Mouse (Mus musculus): ENCODE data around the gene Serpina3k. TPM values are rescaled to one million over a fixed set of nuclear protein-coding genes. Genes with fewer than 3 reads are reported as not detected.
"Not testable (repeated sequence)": the region's sequence is repeated elsewhere in the genome, so short reads cannot be mapped to it uniquely, and the experiment has no call there.

Serpina3k gene
- polyA plus RNA-seq, 1 experiment from 2014 or later = not detected

GRCm38 (mm10) chr12:104347091-104347490 is 8.8 kb downstream of the Serpina3k start:
- no peaks in the 10 kb centered on the region for H3K27me3 ChIP-seq
- H3K27ac ChIP-seq = no peak overlapping the region
- no peak overlapping the region for H3K4me2 ChIP-seq (replicated peaks)
- no peaks in the 10 kb centered on the region for H3K9me3 ChIP-seq
- 75% methylated on average over 2 of the region's 2 CpGs for WGBS
- H3K9ac ChIP-seq = no peak overlapping the region
- ATAC-seq (ENCODE audit: insufficient number of reproducible peaks, insufficient read depth, low FRiP score, low TSS enrichment) = no peak
- no peaks in the 10 kb centered on the region for H3K4me1 ChIP-seq
- no peaks in the 10 kb centered on the region for H3K36me3 ChIP-seq
- no peak overlapping the region for H3K4me3 ChIP-seq

- H3K9me3 ChIP-seq; H3K4me2 ChIP-seq (replicated peaks); H3K4me1 ChIP-seq; H3K27me3 ChIP-seq; H3K9ac ChIP-seq; H3K36me3 ChIP-seq; H3K4me3 ChIP-seq; ATAC-seq (ENCODE audit: insufficient number of reproducible peaks, insufficient read depth, low FRiP score, low TSS enrichment); H3K27ac ChIP-seq: not testable (repeated sequence)
- 39% methylated on average over 3 of the region's 3 CpGs for WGBS
Observed at GRCm38 (mm10) chr12:104351812-104352211, 13.5 kb downstream of the Serpina3k start.

GRCm38 (mm10) chr12:104356006-104356405 is 17.7 kb downstream of the Serpina3k start:
- no peaks in the 10 kb centered on the region for H3K9me3 ChIP-seq
- ATAC-seq (ENCODE audit: insufficient number of reproducible peaks, insufficient read depth, low FRiP score, low TSS enrichment) = no peak
- H3K27me3 ChIP-seq = no peaks in the 10 kb centered on the region
- H3K4me2 ChIP-seq (replicated peaks) = no peak overlapping the region
- H3K9ac ChIP-seq = no peak overlapping the region
- 72% methylated on average over 3 of the region's 3 CpGs for WGBS
- H3K36me3 ChIP-seq = no peaks in the 10 kb centered on the region
- H3K4me1 ChIP-seq = no peaks in the 10 kb centered on the region
- H3K4me3 ChIP-seq = no peak overlapping the region
- no peak overlapping the region for H3K27ac ChIP-seq

GRCm38 (mm10) chr12:104369986-104370385 is 31.7 kb downstream of the Serpina3k start:
- no peaks in the 10 kb centered on the region for H3K4me1 ChIP-seq
- ATAC-seq (ENCODE audit: insufficient number of reproducible peaks, insufficient read depth, low FRiP score, low TSS enrichment) = no peak
- no peaks in the 10 kb centered on the region for H3K9me3 ChIP-seq
- H3K4me2 ChIP-seq (replicated peaks) = no peak overlapping the region
- WGBS = 85% methylated on average over 3 of the region's 3 CpGs
- H3K4me3 ChIP-seq = no peak overlapping the region
- no peaks in the 10 kb centered on the region for H3K27me3 ChIP-seq
- H3K27ac ChIP-seq = no peak overlapping the region
- H3K36me3 ChIP-seq = no peaks in the 10 kb centered on the region
- no peak overlapping the region for H3K9ac ChIP-seq

GRCm38 (mm10) chr12:104377179-104377578 is 38.9 kb downstream of the Serpina3k start:
- H3K4me2 ChIP-seq (replicated peaks); H3K36me3 ChIP-seq; H3K9ac ChIP-seq; ATAC-seq (ENCODE audit: insufficient number of reproducible peaks, insufficient read depth, low FRiP score, low TSS enrichment); H3K27me3 ChIP-seq; H3K9me3 ChIP-seq; H3K4me3 ChIP-seq; H3K4me1 ChIP-seq; H3K27ac ChIP-seq: not testable (repeated sequence)
- WGBS = 69% methylated on average over 5 of the region's 5 CpGs

GRCm38 (mm10) chr12:104378351-104378750 is 40.1 kb downstream of the Serpina3k start:
- H3K4me3 ChIP-seq; H3K4me2 ChIP-seq (replicated peaks); H3K36me3 ChIP-seq; H3K27me3 ChIP-seq; H3K27ac ChIP-seq; H3K9ac ChIP-seq; H3K4me1 ChIP-seq; H3K9me3 ChIP-seq; ATAC-seq (ENCODE audit: insufficient number of reproducible peaks, insufficient read depth, low FRiP score, low TSS enrichment): not testable (repeated sequence)
- 77% methylated on average over 2 of the region's 2 CpGs for WGBS

GRCm38 (mm10) chr12:104378815-104379214 is 40.5 kb downstream of the Serpina3k start:
- not testable (repeated sequence) for H3K9me3 ChIP-seq; H3K27me3 ChIP-seq; ATAC-seq (ENCODE audit: insufficient number of reproducible peaks, insufficient read depth, low FRiP score, low TSS enrichment); H3K9ac ChIP-seq; H3K4me2 ChIP-seq (replicated peaks); H3K36me3 ChIP-seq; H3K4me1 ChIP-seq; H3K27ac ChIP-seq; H3K4me3 ChIP-seq
- 45% methylated on average over 5 of the region's 5 CpGs for WGBS

- H3K36me3 ChIP-seq = no peaks in the 10 kb centered on the region
- H3K4me1 ChIP-seq = no peaks in the 10 kb centered on the region
- H3K4me2 ChIP-seq (replicated peaks) = no peak overlapping the region
- H3K27ac ChIP-seq = no peak overlapping the region
- WGBS = 90% methylated on average over 11 of the region's 11 CpGs
- H3K9me3 ChIP-seq = no peaks in the 10 kb centered on the region
- ATAC-seq (ENCODE audit: insufficient number of reproducible peaks, insufficient read depth, low FRiP score, low TSS enrichment) = no peak
- H3K27me3 ChIP-seq = no peaks in the 10 kb centered on the region
- no peak overlapping the region for H3K4me3 ChIP-seq
- no peak overlapping the region for H3K9ac ChIP-seq
Observed at GRCm38 (mm10) chr12:104379856-104380255, 41.6 kb downstream of the Serpina3k start.

- not testable (repeated sequence) for H3K27me3 ChIP-seq; H3K4me3 ChIP-seq; H3K4me2 ChIP-seq (replicated peaks); H3K36me3 ChIP-seq; H3K4me1 ChIP-seq; H3K9me3 ChIP-seq; ATAC-seq (ENCODE audit: insufficient number of reproducible peaks, insufficient read depth, low FRiP score, low TSS enrichment); H3K9ac ChIP-seq; H3K27ac ChIP-seq
- WGBS = 90% methylated on average over 8 of the region's 8 CpGs
Observed at GRCm38 (mm10) chr12:104381071-104381604, 42.9 kb downstream of the Serpina3k start.

GRCm38 (mm10) chr12:104385987-104386386 is 47.7 kb downstream of the Serpina3k start:
- H3K27ac ChIP-seq; H3K4me1 ChIP-seq; H3K36me3 ChIP-seq; H3K4me2 ChIP-seq (replicated peaks); ATAC-seq (ENCODE audit: insufficient number of reproducible peaks, insufficient read depth, low FRiP score, low TSS enrichment); H3K9ac ChIP-seq; H3K27me3 ChIP-seq; H3K9me3 ChIP-seq; H3K4me3 ChIP-seq: not testable (repeated sequence)

- WGBS = 56% methylated on average over 2 of the region's 2 CpGs
- not testable (repeated sequence) for H3K9me3 ChIP-seq; H3K4me1 ChIP-seq; H3K9ac ChIP-seq; H3K4me2 ChIP-seq (replicated peaks); H3K4me3 ChIP-seq; H3K27me3 ChIP-seq; H3K36me3 ChIP-seq; ATAC-seq (ENCODE audit: insufficient number of reproducible peaks, insufficient read depth, low FRiP score, low TSS enrichment); H3K27ac ChIP-seq
Observed at GRCm38 (mm10) chr12:104386878-104387277, 48.6 kb downstream of the Serpina3k start.

GRCm38 (mm10) chr12:104388477-104388876 is 50.2 kb downstream of the Serpina3k start:
- Histone ChIP-seq H3K36me3 (no peaks in the 10 kb centered on the region), H3K27me3 (no peaks in the 10 kb centered on the region), H3K9ac (no peak overlapping the region), H3K4me1 (no peaks in the 10 kb centered on the region), H3K27ac (no peak overlapping the region), H3K9me3 (no peaks in the 10 kb centered on the region), H3K4me2 (replicated peaks) (no peak overlapping the region), H3K4me3 (no peak overlapping the region)
- no peak for ATAC-seq (ENCODE audit: insufficient number of reproducible peaks, insufficient read depth, low FRiP score, low TSS enrichment)

- not testable (repeated sequence) for H3K4me2 ChIP-seq (replicated peaks); H3K27ac ChIP-seq; H3K4me1 ChIP-seq; H3K9ac ChIP-seq; H3K9me3 ChIP-seq; H3K4me3 ChIP-seq; ATAC-seq (ENCODE audit: insufficient number of reproducible peaks, insufficient read depth, low FRiP score, low TSS enrichment); H3K27me3 ChIP-seq; H3K36me3 ChIP-seq
- 64% methylated on average over 2 of the region's 2 CpGs for WGBS
Observed at GRCm38 (mm10) chr12:104391057-104391456, 52.8 kb downstream of the Serpina3k start.

Data from embryonic facial prominence, embryonic 12.5 days (tissue).